Mouse (Mus musculus) heart, adult 2 months (tissue): ENCODE measurements around the gene AI597479.

Source experiments
- CTCF ChIP-seq: fragments of 200-600 bp; IDR thresholded peaks from 2 replicates; pipeline ENCODE4 v1.8.1; 2022; ENCODE audit warnings: antibody characterized with exemption, mild to moderate bottlenecking, moderate library complexity
- POLR2A ChIP-seq: fragments of 200-500 bp; IDR thresholded peaks from 2 replicates; pipeline ENCODE4 v1.6.1; 2011; ENCODE audit warnings: mild to moderate bottlenecking, low read depth, low read length, control low read depth; ENCODE audit not compliant: insufficient read depth

- TF ChIP-seq CTCF (no peak), POLR2A (no peak)
Measured at GRCm38 (mm10) chr1:43074791-43075190, 23.7 kb upstream of the AI597479 start.
